Mouse (Mus musculus): ENCODE data around the gene Vstm4. TPM values are rescaled to one million over a fixed set of nuclear protein-coding genes. Genes with fewer than 3 reads are reported as not detected.

Gene Vstm4
- total RNA-seq, 4 experiments from 2014 or later: 15.7 to 22.0 (median 18.1) TPM

DNA sequence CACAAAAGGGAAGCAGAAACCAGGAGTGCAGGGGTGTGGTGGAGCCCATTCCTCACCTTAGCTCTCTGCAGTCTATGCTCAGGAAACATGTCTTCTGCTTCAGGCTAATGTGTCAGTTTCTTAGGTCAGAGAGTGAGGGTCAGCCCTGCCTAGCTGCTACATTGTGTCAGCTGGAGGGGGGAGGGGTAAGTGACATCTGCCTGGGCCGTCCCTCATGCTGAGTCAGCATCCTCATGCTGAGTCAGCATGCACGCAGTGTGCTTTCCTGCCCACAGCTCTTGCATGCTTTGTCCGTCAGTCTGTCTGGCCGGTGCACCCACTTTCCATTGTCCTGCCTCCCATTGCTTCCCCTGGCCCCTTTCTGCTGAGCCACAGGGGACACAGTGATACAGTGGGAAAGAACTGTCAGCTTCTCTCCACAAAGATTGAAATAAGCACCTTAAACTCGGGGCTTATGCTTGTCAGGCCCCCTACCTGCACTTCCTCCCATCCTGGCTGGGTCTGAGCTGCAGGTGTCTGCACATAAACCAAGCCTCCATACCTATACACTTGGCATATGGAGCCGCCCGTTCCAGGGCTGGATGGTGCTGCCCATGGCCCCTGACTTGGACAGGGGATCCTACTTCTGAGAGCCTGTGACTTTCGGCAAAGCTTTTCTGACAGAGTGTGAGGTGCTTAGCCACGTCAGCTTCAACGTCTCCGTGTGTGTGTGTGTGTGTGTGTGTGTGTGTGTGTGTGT is 3.4 kb downstream of the Vstm4 start:
- DNase-seq: no peak

DNA sequence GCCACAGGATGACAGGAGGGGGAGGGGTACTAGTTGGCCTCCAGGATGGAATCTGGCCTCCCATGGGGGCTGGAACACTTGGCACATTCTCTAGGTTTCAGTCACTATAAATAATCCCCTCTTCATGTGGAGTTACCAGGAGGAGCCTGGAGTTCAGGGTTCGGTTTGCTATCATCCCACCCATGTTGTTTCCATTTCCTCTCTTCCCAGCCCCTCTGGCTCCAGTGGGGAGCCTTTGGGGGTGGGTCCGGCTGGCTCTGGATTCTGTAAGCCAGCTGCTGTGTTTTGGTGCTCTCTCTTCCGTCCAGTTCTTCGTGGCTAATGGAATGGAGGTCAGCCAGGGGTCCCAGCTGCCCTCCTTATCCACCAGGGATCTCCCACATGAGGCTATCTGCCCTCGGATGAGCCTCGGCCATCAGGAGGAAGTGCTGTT is 4.6 kb downstream of the Vstm4 start:
- DNase-seq: no peak

DNA sequence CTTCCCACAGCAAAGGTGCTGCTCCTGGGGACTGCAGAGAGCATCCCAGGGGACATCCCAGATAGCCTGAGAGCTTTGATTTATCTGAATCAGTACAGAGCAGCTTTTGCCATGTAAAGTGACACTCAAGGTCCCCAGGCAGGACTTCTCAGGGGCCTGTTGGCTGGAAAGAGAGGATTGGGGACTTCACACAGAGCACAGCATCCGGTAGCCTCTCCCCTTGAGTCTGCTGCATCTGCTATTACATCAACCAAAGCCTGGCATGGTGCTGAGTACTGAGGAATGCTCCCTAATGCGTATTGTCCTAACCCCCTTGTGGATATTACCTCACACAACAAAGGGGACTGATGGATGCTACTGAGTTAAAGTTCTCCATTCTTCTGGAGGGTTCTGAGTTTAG is 5.1 kb downstream of the Vstm4 start:
- DNase-seq: no peak

DNA sequence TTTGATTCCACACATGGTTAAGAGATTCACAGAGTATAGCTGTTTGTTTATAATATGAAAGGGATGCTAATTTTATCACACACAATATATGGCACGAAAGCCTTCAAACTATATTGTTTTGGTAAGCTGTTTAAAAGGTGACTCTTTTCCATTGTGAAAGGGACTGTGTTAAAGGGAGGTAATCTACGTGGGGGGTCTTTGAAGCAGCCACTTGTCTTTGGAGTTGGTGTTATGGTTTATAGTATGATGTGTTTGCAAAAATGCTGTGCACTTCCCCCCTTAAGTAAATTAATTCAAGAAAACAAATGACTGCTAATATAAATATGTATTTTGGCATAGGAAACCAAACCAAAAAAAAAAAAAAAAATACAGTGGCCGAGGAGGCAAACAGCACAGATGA is 8.8 kb downstream of the Vstm4 start:
- DNase-seq: no peak

DNA sequence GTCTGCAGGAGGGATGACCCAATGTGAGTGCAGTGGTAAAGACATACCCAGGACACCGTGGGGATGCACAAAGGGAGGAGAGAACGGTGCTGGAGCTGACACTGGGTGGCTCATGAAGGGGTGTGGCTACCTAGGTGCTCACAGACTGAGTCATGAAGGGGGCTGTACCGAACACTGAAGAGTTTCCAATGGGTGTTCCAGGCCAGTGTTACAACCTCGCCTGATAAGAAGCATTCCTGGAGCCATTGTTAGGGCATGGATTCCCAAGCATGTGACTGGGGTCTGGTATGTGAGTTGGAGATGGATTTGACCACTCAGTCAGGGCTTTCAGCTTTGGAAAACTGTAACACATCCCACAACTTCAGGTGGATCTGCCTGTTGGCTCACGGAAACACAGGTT is 15.4 kb downstream of the Vstm4 start:
- no peak for DNase-seq

DNA sequence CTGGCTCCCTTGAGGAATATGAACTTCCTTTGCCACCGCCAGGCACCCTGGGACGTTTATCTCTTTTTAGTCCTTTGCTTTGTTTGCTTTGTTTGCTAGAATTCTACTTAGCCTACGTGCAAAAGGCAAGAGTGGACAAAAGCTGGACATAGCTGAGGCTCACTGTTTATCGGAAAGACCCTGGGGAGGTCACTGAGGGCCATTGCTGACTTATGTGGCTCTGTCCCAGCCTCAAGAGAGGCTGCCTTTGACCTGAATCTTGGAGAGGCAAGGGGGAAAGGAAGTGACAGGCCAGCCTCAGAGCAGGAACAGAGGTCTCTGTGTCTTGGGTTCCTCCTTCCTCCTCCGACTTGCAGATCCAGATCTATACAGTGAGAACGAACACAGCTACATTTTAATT is 21.0 kb downstream of the Vstm4 start:
- DNase-seq: no peak

DNA sequence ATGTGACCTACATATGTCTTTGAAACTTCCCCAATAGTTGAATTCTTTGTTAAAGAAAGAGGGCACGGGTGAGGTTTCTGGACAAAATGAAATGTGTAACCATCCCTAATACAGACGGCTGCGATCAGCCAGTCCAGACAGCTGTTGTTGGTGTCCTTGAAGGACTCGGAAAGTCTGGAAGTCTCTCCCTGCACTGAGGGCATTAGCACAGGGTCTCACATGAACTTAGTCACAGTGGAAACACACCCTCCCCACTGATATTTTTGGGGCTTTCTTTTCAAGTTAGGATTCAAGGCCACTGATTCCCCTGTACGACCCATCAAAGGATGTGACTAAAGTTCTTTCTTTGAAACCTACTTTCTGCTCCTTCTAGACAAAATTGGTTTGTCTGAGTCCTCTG is 23.8 kb downstream of the Vstm4 start:
- DNase-seq: no peak

DNA sequence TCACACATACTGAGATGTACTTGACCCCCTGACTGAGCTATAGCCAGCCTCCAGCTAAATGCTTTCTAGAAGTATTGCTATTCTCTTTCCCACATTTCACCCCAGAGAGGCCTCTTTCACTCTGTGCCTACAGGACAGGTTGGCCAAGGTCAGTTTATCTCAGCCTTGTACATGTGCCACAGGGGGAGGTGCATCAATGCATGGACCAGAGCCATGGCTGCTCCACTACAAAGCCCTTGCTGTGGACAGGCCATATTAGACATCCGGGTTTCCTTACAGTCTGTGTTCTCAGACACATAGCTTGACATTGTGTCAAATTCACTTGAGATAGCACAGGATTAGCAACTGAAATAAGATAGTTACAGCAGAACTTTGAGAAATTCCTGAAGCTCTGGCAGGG is 25.1 kb downstream of the Vstm4 start:
- DNase-seq: peak; percentile 58

DNA sequence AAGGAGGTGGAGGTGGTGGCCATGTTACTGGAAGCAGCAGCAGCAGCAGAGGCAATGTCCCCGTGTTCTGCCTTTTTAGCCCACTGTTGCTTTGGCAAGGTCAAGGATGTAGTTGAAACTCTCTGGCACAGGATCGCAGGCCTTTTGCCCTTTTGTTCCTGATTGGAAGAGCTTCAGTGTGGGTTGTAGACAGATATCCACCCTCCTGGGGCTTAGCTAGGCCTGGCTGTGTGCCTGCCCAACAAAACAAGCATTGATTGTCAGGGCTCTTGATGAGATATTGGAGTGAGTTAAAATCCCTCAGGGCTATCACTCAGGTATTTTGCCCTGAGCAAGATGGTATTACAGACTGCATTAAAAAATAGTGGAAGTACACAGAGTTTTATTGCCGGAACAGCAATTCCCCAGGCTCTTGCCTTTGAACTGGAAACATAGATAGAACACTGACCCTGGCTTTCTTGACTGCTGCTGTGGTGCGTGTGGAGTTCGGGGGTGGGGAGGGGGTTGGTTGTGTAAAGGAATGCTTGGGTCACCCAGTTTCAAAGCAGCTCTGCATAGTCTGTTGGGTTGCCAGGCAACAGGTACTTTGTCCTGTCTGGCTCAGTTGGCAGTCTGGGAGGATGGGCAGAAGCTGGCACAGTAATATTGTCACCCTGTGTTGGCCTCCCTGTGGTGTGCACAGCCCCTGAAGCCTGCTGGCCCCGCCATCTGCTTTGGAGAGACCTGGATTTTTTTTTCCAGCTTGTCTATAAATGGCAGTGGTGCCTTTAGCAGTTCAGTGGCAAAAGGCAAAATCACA is 32.5 kb downstream of the Vstm4 start:
- peak; percentile 33 for DNase-seq

DNA sequence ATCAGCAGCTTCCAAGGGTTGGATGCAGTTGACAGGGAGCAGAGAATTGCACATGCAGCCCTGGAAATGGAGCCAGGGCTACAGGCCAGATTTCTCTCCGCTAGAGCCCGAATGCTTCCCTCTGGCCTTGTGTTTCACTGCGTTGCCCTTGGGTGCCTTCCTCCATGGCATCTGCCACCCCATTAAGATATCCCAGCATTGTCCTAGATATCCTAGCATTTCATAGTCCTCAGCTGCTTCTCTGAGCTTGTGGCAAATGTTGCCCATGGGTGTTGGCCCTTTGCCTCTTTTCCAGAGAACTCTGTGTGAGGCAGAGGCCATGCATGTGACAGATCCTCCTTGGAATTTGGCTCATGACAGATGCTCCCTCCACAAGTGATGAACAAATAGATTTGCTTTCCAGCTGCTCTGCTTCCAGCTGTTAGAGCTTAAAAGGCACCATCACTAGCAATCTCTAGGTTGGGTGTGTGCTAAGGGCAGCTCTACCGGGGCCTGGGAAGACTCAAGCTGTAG is 37.8 kb downstream of the Vstm4 start:
- DNase-seq: peak; percentile 52

DNA sequence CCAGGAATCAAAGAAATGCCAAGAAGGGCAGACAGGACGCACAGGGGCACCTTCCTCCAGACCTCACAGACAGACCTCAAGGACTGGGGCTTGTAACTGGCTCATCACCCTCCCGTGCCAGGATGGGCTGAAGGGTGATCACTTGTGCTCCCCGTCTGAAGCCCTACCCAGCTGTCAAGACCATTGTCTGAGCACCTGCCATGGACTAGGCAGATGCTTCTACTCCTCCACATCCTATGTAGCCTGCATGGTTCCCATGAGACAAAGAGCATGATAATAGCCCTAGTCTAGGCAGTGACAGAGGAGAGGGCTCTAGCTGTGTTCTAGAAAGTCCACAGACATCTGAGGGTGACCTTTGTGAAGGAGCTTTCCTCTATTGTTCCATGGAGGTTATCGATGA is 38.3 kb downstream of the Vstm4 start:
- no peak for DNase-seq

DNA sequence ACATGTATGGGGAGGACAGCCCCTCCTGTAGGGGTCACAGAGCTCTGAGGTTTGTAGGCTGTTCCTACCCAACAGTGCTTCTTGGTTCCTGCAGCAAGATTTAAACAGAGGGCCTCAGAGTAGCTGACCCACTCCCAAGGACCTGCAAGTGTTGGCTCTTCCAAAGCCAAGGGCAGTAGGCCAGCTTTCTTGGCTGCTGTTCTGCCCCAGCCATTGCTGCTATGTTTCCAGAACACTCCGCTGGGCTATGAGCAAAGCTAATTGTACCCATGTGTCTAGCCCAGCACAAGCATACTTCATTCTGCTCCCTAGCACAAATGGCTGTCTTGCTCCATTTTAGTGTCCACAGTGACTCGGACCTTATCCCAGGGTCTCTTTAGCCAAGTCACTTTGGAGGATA is 40.3 kb downstream of the Vstm4 start:
- no peak for DNase-seq

DNA sequence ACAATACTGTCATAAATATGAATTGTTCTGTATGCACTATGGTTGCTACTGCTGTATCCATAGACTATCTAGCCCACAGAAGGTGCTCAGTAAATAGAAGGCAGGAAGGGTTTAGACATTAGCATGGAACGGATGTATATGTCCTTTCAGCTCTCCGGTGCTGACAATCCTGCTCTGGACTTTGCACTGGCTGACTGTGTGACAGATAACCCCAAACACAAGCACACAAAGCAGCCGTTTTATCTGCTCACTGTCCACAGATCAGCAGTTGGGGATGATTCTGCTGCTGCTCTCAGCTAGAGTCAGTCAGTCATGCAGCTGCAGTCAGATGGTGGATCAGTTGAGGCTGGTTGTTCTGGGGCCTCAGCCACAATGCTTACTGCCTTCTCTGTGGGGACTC is 46.6 kb downstream of the Vstm4 start:
- DNase-seq: no peak

DNA sequence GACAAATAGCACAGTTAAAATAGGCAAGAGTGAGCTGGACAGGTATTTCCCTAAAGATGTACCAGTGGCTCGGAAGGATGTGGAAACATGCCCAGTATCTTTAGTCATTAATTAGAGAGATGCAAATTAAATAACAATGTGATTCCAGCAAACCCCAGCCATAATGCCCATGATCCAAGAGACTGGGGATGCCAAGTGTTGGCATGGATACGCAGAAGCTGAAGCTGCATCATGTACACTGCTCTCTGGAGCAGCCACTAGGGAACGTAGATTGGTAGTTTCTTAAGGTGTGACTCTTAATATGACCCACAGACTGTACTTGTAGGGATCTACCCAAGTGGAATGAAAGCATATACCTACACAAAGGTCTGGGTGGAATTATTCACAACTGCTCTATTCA is 50.0 kb downstream of the Vstm4 start:
- no peak for DNase-seq

DNA sequence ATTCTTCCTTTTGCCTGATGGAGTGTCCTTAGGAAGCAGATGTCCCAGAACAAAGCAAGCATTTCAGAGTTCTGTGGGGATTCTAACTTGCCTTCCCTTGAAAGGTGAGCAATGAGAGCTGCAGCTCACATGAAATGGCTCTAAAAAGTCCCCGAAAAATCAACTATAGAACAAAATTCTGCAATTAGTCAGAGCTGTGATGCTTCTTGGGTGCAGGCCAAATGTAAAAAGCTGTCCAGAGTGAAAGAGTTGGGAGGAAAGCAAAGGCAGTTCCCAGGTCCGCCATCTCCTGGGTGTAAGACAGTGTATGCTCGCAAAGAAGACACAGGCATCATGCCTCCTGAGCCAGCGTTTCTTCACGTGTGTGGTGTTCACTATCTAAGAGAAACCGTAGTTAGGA is 52.6 kb downstream of the Vstm4 start:
- no peak for DNase-seq

DNA sequence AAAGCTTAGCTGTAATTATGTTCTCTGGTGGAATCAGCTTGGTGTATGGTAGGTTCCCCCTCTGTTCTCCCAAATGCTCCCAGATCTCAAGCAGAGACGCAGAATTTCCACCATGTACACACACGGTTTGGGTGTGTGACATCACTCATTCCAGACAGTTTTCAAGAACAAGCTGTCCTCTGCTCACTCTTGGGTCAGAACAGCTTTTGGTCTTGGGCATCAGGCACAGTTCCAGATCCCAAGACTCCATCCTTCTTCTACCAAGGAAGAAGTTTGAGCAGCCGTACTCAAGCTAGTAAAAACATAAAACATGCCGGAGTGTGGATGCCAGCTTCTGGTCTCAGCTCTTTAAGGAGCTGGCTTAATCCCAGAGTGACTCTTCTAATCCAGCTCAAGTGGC is 54.6 kb downstream of the Vstm4 start:
- no peak for DNase-seq

DNA sequence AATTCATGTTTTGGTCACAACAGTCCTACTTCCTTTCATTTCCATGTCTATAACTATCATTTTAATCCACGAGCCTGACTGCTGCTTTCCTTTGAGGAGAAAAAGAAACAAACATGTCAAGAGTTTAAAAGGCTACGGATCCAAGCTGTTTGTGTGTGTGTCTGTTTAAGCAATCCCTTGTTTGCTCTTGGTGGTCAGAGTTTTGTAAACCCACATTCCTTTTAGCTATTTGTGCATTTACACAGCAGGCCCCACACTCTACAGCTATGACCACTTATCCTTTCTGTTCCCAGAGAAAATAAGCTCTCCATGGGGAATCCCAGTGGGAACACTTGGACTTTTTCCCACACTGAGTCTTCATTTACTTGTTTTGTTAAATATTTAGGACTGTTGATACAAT is 58.8 kb downstream of the Vstm4 start:
- DNase-seq: no peak

DNA sequence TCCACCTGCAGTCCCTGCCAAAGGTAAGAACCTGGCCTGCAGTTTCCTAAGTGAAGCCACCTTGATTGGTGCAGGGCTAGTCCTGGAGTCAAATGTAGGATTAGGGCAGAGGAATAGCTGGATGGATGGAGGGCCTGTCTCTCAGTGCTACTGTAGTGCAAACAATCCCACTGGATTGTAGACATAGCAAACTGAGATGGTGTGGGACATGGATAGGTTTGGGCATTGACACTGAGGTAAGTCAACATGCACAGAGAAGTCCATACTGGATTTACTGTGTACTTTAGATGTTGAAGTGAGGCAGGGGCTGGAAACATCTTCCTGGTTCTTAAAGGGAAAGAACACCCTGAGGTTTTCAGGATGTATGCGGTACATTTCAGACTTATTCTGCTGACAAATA is 61.4 kb downstream of the Vstm4 start:
- DNase-seq: no peak

DNA sequence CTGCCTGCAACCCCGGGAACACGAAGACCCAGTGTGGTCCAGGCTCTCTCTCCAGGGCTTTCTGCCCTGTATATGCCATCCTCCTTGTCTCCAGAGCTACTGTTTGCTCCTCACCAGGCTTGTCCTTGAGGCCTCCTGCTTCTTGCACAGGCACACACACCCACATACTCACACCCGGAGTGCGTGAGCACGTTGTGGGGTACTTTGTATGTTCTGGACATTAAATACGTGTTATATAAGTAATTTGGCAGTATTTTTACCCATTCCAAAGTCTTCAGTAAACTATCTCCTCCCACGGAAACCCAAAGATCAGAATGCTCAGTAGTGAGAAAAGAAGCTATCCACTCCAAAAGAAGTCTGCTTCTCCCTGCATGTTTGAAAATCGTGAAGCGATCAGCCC is 67.3 kb downstream of the Vstm4 start:
- DNase-seq: no peak

DNA sequence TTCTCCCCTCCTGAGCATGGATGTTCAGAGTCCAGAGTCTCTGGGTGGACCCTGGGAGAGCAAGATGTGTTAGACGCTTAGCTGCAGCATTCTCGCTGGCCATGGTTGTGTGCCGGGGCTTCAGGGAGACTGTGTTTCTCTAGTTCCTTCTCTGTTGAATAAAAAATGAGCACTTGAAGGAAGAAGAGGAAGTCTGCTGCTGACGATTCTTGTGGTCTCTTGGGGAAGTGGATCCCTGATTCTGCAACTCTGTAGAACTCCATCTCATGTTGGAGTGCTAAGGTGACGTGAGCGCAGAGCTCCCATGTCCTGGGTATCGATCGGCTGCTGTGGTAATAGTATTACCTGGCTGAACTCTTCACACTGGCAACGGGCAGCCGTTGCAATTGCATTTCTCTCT is 75.2 kb downstream of the Vstm4 start:
- DNase-seq: no peak

DNA sequence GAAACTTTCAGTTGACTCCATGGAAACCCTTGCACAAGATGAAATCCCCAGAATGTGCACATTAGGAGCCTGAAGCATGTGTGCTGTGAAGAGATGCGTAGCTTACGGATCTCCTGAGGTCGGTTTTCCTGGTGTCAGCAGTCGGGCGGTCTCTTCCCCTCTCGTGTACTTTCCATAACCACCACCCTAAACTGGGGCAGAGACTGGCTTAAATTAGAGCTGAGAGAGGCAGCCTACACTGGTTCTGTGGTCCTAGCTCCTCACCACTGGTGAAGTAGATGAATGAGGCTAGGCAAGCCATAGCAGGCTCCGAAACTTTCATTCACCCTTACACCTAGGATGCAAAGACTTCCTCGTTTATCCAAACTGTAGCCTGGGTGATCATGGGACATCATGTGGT is 75.7 kb downstream of the Vstm4 start:
- DNase-seq: no peak

DNA sequence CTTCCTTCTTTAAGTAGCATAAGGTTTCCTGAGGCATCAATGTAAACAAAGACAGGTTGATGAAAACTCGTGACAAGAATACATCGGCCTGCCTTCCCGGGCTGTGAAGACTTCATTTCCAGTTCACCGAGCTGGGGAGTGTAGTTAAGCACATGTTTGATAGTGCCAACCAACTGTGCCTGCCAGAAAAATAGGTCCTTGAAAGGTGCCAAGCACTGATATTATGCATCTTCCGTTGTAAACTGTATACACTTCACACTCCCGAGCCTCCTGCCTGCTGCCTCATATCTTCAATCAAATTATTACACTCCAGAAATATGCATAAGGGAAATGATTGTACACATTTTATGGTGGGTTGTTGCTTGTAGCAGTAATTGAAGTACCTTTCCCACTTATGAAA is 77.5 kb downstream of the Vstm4 start:
- DNase-seq: no peak

DNA sequence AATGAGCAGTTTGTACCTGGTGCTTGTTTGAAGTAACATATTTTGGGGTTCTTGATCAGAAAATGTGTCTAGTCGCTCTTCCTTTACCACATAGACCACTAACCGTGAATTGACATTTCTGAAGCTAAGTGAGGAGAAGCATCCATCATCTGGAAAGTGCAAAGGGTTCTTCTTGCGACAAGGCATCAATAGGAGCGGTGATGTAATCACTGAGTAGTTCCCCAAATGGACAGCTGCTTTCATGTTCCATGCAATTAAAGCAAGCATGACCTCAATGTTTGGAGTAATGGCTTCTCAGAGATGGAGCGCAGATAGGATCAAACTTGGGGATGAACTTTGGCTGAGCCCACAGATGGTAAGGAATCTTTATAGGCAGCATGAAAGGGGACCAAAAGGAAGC is 82.7 kb downstream of the Vstm4 start:
- DNase-seq: no peak

DNA sequence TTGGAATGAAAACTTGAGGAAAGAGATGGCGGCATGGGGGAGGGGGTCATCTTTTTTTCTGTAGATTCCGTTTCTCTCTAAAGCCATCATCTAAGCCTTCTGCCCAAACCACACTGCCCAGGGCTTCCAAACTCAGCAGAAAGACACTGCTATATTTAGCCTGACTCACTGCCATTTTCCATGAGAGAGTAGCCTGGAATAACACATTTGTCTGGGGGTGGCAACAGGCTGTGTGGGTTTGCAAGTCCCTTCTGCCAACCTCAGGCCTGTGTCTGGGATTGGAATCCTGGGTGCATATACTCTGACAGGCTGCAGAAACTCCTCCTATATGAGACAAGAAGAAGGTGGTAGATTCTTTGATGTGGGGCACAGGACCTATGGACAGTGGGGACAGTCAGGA is 91.0 kb downstream of the Vstm4 start:
- DNase-seq: no peak
